Mouse (Mus musculus): ENCODE data around the gene Gm44805.

- TF ChIP-seq CTCF (IDR thresholded peaks at IDR 0.05; ENCODE audit: control insufficient read depth, insufficient read depth, low read length): no peak
- TF ChIP-seq POLR2A (IDR thresholded peaks at IDR 0.05; ENCODE audit: borderline replicate concordance, control insufficient read depth, low read depth, low read length): no peak
Measured at GRCm38 (mm10) chr7:19623433-19623832, 57.8 kb downstream of the Gm44805 start.

All from bone marrow, adult 2 months (tissue).